Mouse (Mus musculus) thymus, adult 2 months (tissue): ENCODE data around the gene Rptor.

Experiments
- CTCF ChIP-seq: fragments of 200-500 bp; IDR thresholded peaks from 2 replicates; pipeline ENCODE4 v1.5.1; 2012; ENCODE audit warnings: mild to moderate bottlenecking, control low read depth, low read length, moderate library complexity, borderline replicate concordance; ENCODE audit not compliant: control insufficient read depth, poor library complexity, insufficient read depth; ENCODE audit errors: extremely low read depth
- POLR2A ChIP-seq: fragments of 200-500 bp; IDR thresholded peaks from 2 replicates; pipeline ENCODE4 v1.6.1; 2012; ENCODE audit warnings: mild to moderate bottlenecking, low read length, control low read depth, moderate library complexity; ENCODE audit not compliant: control insufficient read depth, poor library complexity, insufficient read depth; ENCODE audit errors: extremely low read depth

DNA sequence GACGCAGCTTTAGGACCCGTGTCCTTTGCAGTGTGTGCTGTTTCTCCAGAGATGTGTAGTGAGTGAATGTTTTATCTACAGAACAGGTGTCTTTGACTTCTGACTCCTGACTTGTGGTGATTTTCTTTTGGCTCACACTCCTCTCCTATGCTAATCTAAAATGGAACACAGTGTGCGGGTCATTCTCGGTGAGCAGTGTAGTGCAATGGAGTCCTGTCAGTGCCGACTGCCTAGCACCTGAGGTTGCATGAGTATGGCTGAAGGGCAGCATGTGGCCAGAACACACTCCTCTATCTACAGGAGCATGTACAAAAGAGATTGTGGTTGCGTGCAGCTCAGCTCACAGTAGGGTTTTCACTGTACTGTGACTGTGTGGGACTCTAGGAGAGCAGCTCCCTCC, 163.3 kb downstream of the Rptor start:
- TF ChIP-seq CTCF (no peak), POLR2A (no peak)
